Mouse (Mus musculus): ENCODE measurements at regions not wholly inside any gene's neighbourhood (a gene's known extent, or its start where the extent isn't known, plus 50 kb on each side); places are given as distances from the start of the nearest gene placed in this dataset.

- H3K36me3 ChIP-seq (ENCODE audit: control insufficient read depth, insufficient read depth, low read length), result no peaks in the 10 kb centered on the region
- peaks cover 9 to 13% of the 10 kb centered on the region in 2 experiments for H3K4me1 ChIP-seq (ENCODE audit: control insufficient read depth in 2 of 2, insufficient read depth in 2 of 2, low read length in 2 of 2)
- no peak for ATAC-seq (ENCODE audit: insufficient number of reproducible peaks, insufficient read depth, low FRiP score, low read depth)
- no peaks in the 10 kb centered on the region for H3K27me3 ChIP-seq (ENCODE audit: control insufficient read depth, insufficient read depth, low read length)
- H3K27ac ChIP-seq (replicated peaks in 1 of 2; ENCODE audit: control insufficient read depth in 1 of 2, insufficient read depth in 1 of 2, low read depth in 2 of 2, low read length in 2 of 2), result no peak overlapping the region
- no peak overlapping the region for H3K4me3 ChIP-seq (ENCODE audit: control insufficient read depth in 1 of 2, insufficient read depth in 1 of 2, low read depth in 1 of 2, low read length in 2 of 2)
- no peak overlapping the region for H3K9ac ChIP-seq (ENCODE audit: low read length)
- H3K4me2 ChIP-seq (ENCODE audit: low read length), result no peak overlapping the region
- no peaks in the 10 kb centered on the region for H3K9me3 ChIP-seq (ENCODE audit: control insufficient read depth, low read length)
- WGBS, result 53% methylated on average over 6 of the region's 6 CpGs
Observed at GRCm38 (mm10) chr17:79966981-79967380, 71.1 kb upstream of the Atl2 start.

- no peak for ATAC-seq (ENCODE audit: insufficient number of reproducible peaks, insufficient read depth, low FRiP score, low read depth)
- WGBS, result 91% methylated on average over 8 of the region's 8 CpGs
- Histone ChIP-seq H3K27me3 (ENCODE audit: control insufficient read depth, insufficient read depth, low read length) (no peaks in the 10 kb centered on the region), H3K9me3 (ENCODE audit: control insufficient read depth, low read length) (no peaks in the 10 kb centered on the region), H3K4me3 (ENCODE audit: control insufficient read depth in 1 of 2, insufficient read depth in 1 of 2, low read depth in 1 of 2, low read length in 2 of 2) (no peak overlapping the region), H3K4me2 (ENCODE audit: low read length) (no peak overlapping the region), H3K36me3 (ENCODE audit: control insufficient read depth, insufficient read depth, low read length) (no peaks in the 10 kb centered on the region), H3K9ac (ENCODE audit: low read length) (no peak overlapping the region), H3K4me1 (ENCODE audit: control insufficient read depth in 2 of 2, insufficient read depth in 2 of 2, low read length in 2 of 2) (peaks cover 9 to 13% of the 10 kb centered on the region in 2 experiments), H3K27ac (replicated peaks in 1 of 2; ENCODE audit: control insufficient read depth in 1 of 2, insufficient read depth in 1 of 2, low read depth in 2 of 2, low read length in 2 of 2) (no peak overlapping the region)
Observed at GRCm38 (mm10) chr17:79965625-79966024, 69.7 kb upstream of the Atl2 start.

GRCm38 (mm10) chr17:79964850-79965249, 68.9 kb upstream of the Atl2 start:
- no peak for ATAC-seq (ENCODE audit: insufficient number of reproducible peaks, insufficient read depth, low FRiP score, low read depth)
- Histone ChIP-seq H3K4me3 (ENCODE audit: control insufficient read depth in 1 of 2, insufficient read depth in 1 of 2, low read depth in 1 of 2, low read length in 2 of 2) (no peak overlapping the region), H3K27ac (replicated peaks in 1 of 2; ENCODE audit: control insufficient read depth in 1 of 2, insufficient read depth in 1 of 2, low read depth in 2 of 2, low read length in 2 of 2) (no peak overlapping the region), H3K9me3 (ENCODE audit: control insufficient read depth, low read length) (no peaks in the 10 kb centered on the region), H3K4me2 (ENCODE audit: low read length) (no peak overlapping the region), H3K36me3 (ENCODE audit: control insufficient read depth, insufficient read depth, low read length) (no peaks in the 10 kb centered on the region), H3K27me3 (ENCODE audit: control insufficient read depth, insufficient read depth, low read length) (no peaks in the 10 kb centered on the region), H3K9ac (ENCODE audit: low read length) (no peak overlapping the region), H3K4me1 (ENCODE audit: control insufficient read depth in 2 of 2, insufficient read depth in 2 of 2, low read length in 2 of 2) (peaks cover 8 to 10% of the 10 kb centered on the region in 2 experiments)
- 80% methylated on average over 8 of the region's 8 CpGs for WGBS

DNA sequence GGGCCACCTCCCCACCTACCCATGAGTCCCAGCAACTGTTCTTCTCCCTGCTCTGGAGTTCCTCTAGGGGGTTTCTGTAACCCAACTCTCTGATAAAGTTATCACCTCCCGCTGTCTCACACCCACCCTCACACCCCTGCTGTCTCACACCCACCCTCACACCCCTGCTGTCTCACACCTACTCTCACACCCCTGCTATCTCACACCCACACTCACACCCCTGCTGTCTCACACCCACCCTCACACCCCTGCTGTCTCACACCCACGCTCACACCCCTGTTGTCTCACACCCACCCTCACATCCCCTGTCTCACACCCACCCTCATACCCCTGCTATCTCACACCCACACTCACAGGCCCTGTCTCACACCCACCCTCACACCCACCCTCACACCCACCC, 67.4 kb upstream of the Atl2 start:
- H3K4me3 ChIP-seq (ENCODE audit: control insufficient read depth in 1 of 2, insufficient read depth in 1 of 2, low read depth in 1 of 2, low read length in 2 of 2), result no peak overlapping the region
- H3K27ac ChIP-seq (replicated peaks in 1 of 2; ENCODE audit: control insufficient read depth in 1 of 2, insufficient read depth in 1 of 2, low read depth in 2 of 2, low read length in 2 of 2), result no peak overlapping the region
- 43% methylated on average over 2 of the region's 2 CpGs for WGBS
- no peaks in the 10 kb centered on the region for H3K27me3 ChIP-seq (ENCODE audit: control insufficient read depth, insufficient read depth, low read length)
- no peak overlapping the region for H3K4me2 ChIP-seq (ENCODE audit: low read length)
- H3K9ac ChIP-seq (ENCODE audit: low read length), result no peak overlapping the region
- ATAC-seq (ENCODE audit: insufficient number of reproducible peaks, insufficient read depth, low FRiP score, low read depth), result no peak
- no peaks in the 10 kb centered on the region for H3K36me3 ChIP-seq (ENCODE audit: control insufficient read depth, insufficient read depth, low read length)
- no peaks in the 10 kb centered on the region for H3K9me3 ChIP-seq (ENCODE audit: control insufficient read depth, low read length)
- H3K4me1 ChIP-seq (ENCODE audit: control insufficient read depth in 2 of 2, insufficient read depth in 2 of 2, low read length in 2 of 2), result peaks cover 3 to 7% of the 10 kb centered on the region in 2 experiments

DNA sequence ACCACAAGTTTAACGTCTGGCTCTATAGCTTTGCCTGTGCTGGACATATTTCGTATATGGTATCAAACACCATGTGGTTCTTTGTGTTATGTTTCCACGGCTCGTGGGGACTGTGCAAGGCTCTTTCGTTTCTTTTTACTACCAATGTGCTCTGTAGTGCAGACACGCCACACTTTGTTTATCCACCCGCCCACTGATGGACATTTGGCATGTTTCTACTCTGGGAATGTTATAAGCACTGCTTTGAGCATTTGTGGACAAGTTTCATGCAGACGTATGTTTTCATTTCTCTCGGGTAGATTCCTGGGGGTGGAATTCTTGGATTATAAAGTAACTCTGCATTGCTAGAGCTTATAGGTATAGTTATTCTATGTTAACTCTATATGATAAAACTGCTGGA, 65.5 kb upstream of the Atl2 start:
- ATAC-seq (ENCODE audit: insufficient number of reproducible peaks, insufficient read depth, low FRiP score, low read depth), result no peak
- 65% methylated on average over 9 of the region's 9 CpGs for WGBS
- no peak overlapping the region for H3K4me2 ChIP-seq (ENCODE audit: low read length)

DNA sequence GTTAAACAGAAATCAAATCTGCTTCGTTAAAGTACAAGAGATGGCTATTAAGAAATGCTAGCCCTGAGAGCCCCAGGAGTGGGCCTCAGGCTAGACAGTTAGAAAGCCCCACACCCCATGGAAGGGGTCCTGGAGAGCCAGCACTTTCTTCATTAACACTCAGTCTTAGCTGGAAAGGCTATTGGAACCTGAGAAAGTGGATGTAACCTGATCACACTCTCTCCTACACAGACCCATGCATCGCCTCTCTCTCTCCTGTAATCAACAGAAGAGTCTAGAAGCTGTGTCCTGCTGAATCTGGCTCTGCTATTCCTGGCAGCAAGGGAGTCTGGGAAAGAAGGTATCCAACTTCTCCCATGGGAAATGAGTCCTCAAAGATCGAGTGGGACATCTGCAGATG, 64.8 kb upstream of the Atl2 start:
- Histone ChIP-seq H3K4me2 (ENCODE audit: low read length) (no peak overlapping the region), H3K36me3 (ENCODE audit: control insufficient read depth, insufficient read depth, low read length) (no peaks in the 10 kb centered on the region), H3K27me3 (ENCODE audit: control insufficient read depth, insufficient read depth, low read length) (no peaks in the 10 kb centered on the region), H3K9ac (ENCODE audit: low read length) (no peak overlapping the region), H3K27ac (replicated peaks in 1 of 2; ENCODE audit: control insufficient read depth in 1 of 2, insufficient read depth in 1 of 2, low read depth in 2 of 2, low read length in 2 of 2) (no peak overlapping the region), H3K4me1 (ENCODE audit: control insufficient read depth in 2 of 2, insufficient read depth in 2 of 2, low read length in 2 of 2) (peaks cover 3 to 7% of the 10 kb centered on the region in 2 experiments), H3K4me3 (ENCODE audit: control insufficient read depth in 1 of 2, insufficient read depth in 1 of 2, low read depth in 1 of 2, low read length in 2 of 2) (no peak overlapping the region), H3K9me3 (ENCODE audit: control insufficient read depth, low read length) (no peaks in the 10 kb centered on the region)
- ATAC-seq (ENCODE audit: insufficient number of reproducible peaks, insufficient read depth, low FRiP score, low read depth), result no peak
- 37% methylated on average over 3 of the region's 3 CpGs for WGBS

More for the DNA sequence above, 65.5 kb upstream of the Atl2 start:
- Histone ChIP-seq H3K9ac (ENCODE audit: low read length) (no peak overlapping the region), H3K27me3 (ENCODE audit: control insufficient read depth, insufficient read depth, low read length) (no peaks in the 10 kb centered on the region), H3K4me3 (ENCODE audit: control insufficient read depth in 1 of 2, insufficient read depth in 1 of 2, low read depth in 1 of 2, low read length in 2 of 2) (no peak overlapping the region), H3K36me3 (ENCODE audit: control insufficient read depth, insufficient read depth, low read length) (no peaks in the 10 kb centered on the region), H3K27ac (replicated peaks in 1 of 2; ENCODE audit: control insufficient read depth in 1 of 2, insufficient read depth in 1 of 2, low read depth in 2 of 2, low read length in 2 of 2) (no peak overlapping the region), H3K9me3 (ENCODE audit: control insufficient read depth, low read length) (no peaks in the 10 kb centered on the region), H3K4me1 (ENCODE audit: control insufficient read depth in 2 of 2, insufficient read depth in 2 of 2, low read length in 2 of 2) (peaks cover 3 to 7% of the 10 kb centered on the region in 2 experiments)

DNA sequence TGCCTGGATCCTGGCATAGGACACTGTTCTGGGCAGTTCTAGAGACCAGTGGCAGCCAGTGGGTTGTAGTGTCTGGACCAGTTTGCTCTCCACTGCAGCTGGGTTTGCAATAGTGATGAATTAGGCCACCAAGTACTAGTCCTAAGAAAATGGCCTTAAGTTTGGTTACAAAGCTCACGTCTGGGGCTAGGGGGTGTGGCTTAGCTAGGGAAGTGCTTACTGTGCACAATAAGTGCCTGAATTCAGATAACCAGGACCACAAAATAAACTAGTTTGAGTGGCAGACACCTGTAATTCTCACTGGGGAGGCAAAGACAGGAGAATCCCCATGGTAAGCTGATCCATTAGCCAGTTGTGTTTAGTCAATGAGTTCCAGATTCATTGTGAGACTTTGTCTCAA, 59.3 kb upstream of the Atl2 start:
- H3K4me2 ChIP-seq (ENCODE audit: low read length), result no peak overlapping the region
- WGBS, result 32% methylated on average over 1 of the region's 1 CpGs
- no peaks in the 10 kb centered on the region for H3K36me3 ChIP-seq (ENCODE audit: control insufficient read depth, insufficient read depth, low read length)
- peaks cover 3 to 9% of the 10 kb centered on the region in 2 experiments for H3K4me1 ChIP-seq (ENCODE audit: control insufficient read depth in 2 of 2, insufficient read depth in 2 of 2, low read length in 2 of 2)
- no peak overlapping the region for H3K4me3 ChIP-seq (ENCODE audit: control insufficient read depth in 1 of 2, insufficient read depth in 1 of 2, low read depth in 1 of 2, low read length in 2 of 2)
- no peak overlapping the region for H3K9ac ChIP-seq (ENCODE audit: low read length)
- ATAC-seq (ENCODE audit: insufficient number of reproducible peaks, insufficient read depth, low FRiP score, low read depth), result no peak
- H3K9me3 ChIP-seq (ENCODE audit: control insufficient read depth, low read length), result no peaks in the 10 kb centered on the region
- no peaks in the 10 kb centered on the region for H3K27me3 ChIP-seq (ENCODE audit: control insufficient read depth, insufficient read depth, low read length)
- H3K27ac ChIP-seq (replicated peaks in 1 of 2; ENCODE audit: control insufficient read depth in 1 of 2, insufficient read depth in 1 of 2, low read depth in 2 of 2, low read length in 2 of 2), result no peak overlapping the region

DNA sequence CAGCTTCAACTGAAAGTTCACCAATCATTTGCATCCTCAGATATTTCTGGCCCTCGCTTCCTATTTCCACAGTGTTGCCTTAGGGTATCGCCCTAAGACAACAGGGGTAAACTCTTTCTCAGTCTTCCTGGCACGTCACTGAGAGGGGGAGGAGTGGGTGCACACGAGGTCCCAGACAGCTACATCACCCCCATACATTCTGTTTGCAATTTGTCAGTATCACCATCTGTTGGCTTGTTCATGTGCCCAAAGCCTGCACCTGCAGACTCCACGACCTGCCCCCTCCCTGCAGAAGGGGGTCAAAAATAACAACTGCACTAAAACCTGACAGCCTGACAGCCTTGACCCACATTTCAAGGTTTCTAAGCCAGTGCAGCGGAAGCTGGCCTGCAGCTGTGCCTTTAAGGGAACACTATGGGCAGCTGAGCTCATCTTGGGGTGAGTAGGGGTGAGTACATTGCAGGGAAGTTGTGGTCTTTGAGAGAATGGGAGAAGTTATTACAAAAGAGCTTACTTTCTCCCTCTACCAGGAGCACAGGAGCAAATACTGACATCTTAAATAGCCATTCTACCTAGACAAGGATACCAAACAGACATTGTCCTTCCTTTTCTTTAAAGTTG, 58.8 kb upstream of the Atl2 start:
- Histone ChIP-seq H3K27me3 (ENCODE audit: control insufficient read depth, insufficient read depth, low read length) (no peaks in the 10 kb centered on the region), H3K4me3 (ENCODE audit: control insufficient read depth in 1 of 2, insufficient read depth in 1 of 2, low read depth in 1 of 2, low read length in 2 of 2) (no peak overlapping the region), H3K9me3 (ENCODE audit: control insufficient read depth, low read length) (no peaks in the 10 kb centered on the region), H3K9ac (ENCODE audit: low read length) (no peak overlapping the region), H3K4me2 (ENCODE audit: low read length) (no peak overlapping the region), H3K27ac (replicated peaks in 1 of 2; ENCODE audit: control insufficient read depth in 1 of 2, insufficient read depth in 1 of 2, low read depth in 2 of 2, low read length in 2 of 2) (no peak overlapping the region), H3K36me3 (ENCODE audit: control insufficient read depth, insufficient read depth, low read length) (no peaks in the 10 kb centered on the region), H3K4me1 (ENCODE audit: control insufficient read depth in 2 of 2, insufficient read depth in 2 of 2, low read length in 2 of 2) (peaks cover 8 to 14% of the 10 kb centered on the region in 2 experiments)
- WGBS, result 70% methylated on average over 6 of the region's 6 CpGs
- no peak for ATAC-seq (ENCODE audit: insufficient number of reproducible peaks, insufficient read depth, low FRiP score, low read depth)
